Mouse (Mus musculus) E14TG2a.4 (cell line): ENCODE measurements around the gene Sept11.

ENCODE experiments used
- CTCF ChIP-seq: conservative IDR thresholded peaks from 2 replicates; pipeline ENCODE4 v1.5.1; 2014; ENCODE audit warnings: low read length
- POU5F1 ChIP-seq: IDR thresholded peaks from 2 replicates; pipeline ENCODE4 v1.6.1; 2014; ENCODE audit warnings: low read length, borderline replicate concordance

GRCm38 (mm10) chr5:93077661-93078323 lies 15.4 kb upstream of the Sept11 start:
- TF ChIP-seq CTCF: no peak
- no peak for TF ChIP-seq POU5F1
